Mouse (Mus musculus) cerebellum, adult 9-10 months (tissue): ENCODE data around the gene Hcar2.
A peak's percentile ranks its signal among the peaks of the same experiment; 100 is the strongest.

Experiments
- DNase-seq: peaks from one replicate; pipeline ENCODE4 v3.0.0; 2022

Hcar2 gene

GRCm38 (mm10) chr5:123865365-123865764 is at the start of gene Hcar2:
Gene Hcar2 (minus strand): TSS chr5:123865499.
- no peak for DNase-seq

- no peak for DNase-seq
Measured at GRCm38 (mm10) chr5:123914852-123915251, 49.6 kb upstream of the Hcar2 start.

GRCm38 (mm10) chr5:123907631-123907977 is 42.3 kb upstream of the Hcar2 start:
- DNase-seq, result no peak

- DNase-seq, result peak; percentile 99
Measured at GRCm38 (mm10) chr5:123906976-123907630, 41.8 kb upstream of the Hcar2 start, which contains the start of gene Denr. Gene Denr (plus strand): TSS chr5:123907175.

GRCm38 (mm10) chr5:123906146-123906975 is 41.1 kb upstream of the Hcar2 start:
- DNase-seq, result peak; percentile 50

- no peak for DNase-seq
Measured at GRCm38 (mm10) chr5:123904059-123904672, 38.9 kb upstream of the Hcar2 start.

GRCm38 (mm10) chr5:123897352-123897751 is 32.1 kb upstream of the Hcar2 start:
- DNase-seq, result no peak

- DNase-seq, result no peak
Measured at GRCm38 (mm10) chr5:123896395-123896794, 31.1 kb upstream of the Hcar2 start.

- no peak for DNase-seq
Measured at GRCm38 (mm10) chr5:123893520-123893919, 28.2 kb upstream of the Hcar2 start.

- no peak for DNase-seq
Measured at GRCm38 (mm10) chr5:123891669-123892068, 26.4 kb upstream of the Hcar2 start.

GRCm38 (mm10) chr5:123890987-123891386 is 25.7 kb upstream of the Hcar2 start:
- no peak for DNase-seq

- DNase-seq, result no peak
Measured at GRCm38 (mm10) chr5:123890312-123890711, 25.0 kb upstream of the Hcar2 start.

GRCm38 (mm10) chr5:123886365-123886764 is 21.1 kb upstream of the Hcar2 start:
- no peak for DNase-seq

GRCm38 (mm10) chr5:123884332-123884731 is 19.0 kb upstream of the Hcar2 start:
- DNase-seq, result no peak

GRCm38 (mm10) chr5:123883891-123884290 is 18.6 kb upstream of the Hcar2 start:
- DNase-seq, result no peak

GRCm38 (mm10) chr5:123880778-123881177 is 15.5 kb upstream of the Hcar2 start:
- DNase-seq, result no peak

GRCm38 (mm10) chr5:123879928-123880327 is 14.6 kb upstream of the Hcar2 start, which contains the start of gene Hcar1:
Gene Hcar1 (minus strand): TSS chr5:123880020.
- DNase-seq, result no peak

GRCm38 (mm10) chr5:123878056-123878455 is 12.8 kb upstream of the Hcar2 start:
- DNase-seq, result no peak

GRCm38 (mm10) chr5:123874177-123874576 is 8.9 kb upstream of the Hcar2 start:
- no peak for DNase-seq

- DNase-seq, result no peak
Measured at GRCm38 (mm10) chr5:123869615-123870014, 4.3 kb upstream of the Hcar2 start.

- no peak for DNase-seq
Measured at GRCm38 (mm10) chr5:123866457-123866856, 1.2 kb upstream of the Hcar2 start.

GRCm38 (mm10) chr5:123863934-123864333 is 1.4 kb downstream of the Hcar2 start:
- DNase-seq, result no peak
